Mouse (Mus musculus): ENCODE results near the gene Inafm2. TPM values are rescaled to one million over a fixed set of nuclear protein-coding genes. Genes with fewer than 3 reads are reported as not detected.

The Inafm2 gene
- polyA plus RNA-seq, 2 experiments = 5.0 to 18.3 TPM

DNA sequence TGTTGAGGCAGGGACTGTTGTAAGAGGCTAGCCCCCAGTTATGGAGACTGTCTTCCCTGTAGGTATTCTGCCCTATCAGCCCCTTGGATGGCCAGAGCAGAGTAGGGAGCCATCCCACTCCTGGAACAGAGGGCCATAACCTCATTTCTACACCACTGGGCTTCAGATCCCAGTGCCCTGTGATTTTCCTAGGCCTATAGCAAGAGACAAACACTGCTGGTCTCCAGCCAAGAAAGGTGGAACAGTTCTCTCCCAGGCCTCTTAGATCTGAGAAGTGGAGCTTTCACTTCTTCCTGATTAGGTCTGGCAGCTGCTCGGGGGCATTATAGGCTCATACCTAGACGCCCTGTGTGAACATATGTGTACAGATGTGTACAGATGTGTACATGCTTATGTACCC lies 30.7 kb downstream of the Inafm2 start:
- Histone ChIP-seq H3K4me3 (ENCODE audit: insufficient read depth in 1 of 2, low read depth in 2 of 2, low read length in 2 of 2) (no peak overlapping the region), H3K36me3 (replicated peaks; ENCODE audit: control insufficient read depth, insufficient read depth, low read depth) (no peaks in the 10 kb centered on the region), H3K9ac (replicated peaks) (no peak overlapping the region), H3K9me3 (ENCODE audit: control insufficient read depth, low read length) (no peaks in the 10 kb centered on the region), H3K4me2 (ENCODE audit: low read depth) (no peak overlapping the region), H3K27me3 (ENCODE audit: control insufficient read depth, insufficient read depth, low read length) (peaks cover 7% of the 10 kb centered on the region), H3K27ac (no peak overlapping the region), H3K4me1 (replicated peaks; ENCODE audit: control insufficient read depth in 2 of 2, insufficient read depth in 2 of 2, low read length in 1 of 2) (peaks cover 3 to 6% of the 10 kb centered on the region in 2 experiments; a peak in 3 of 4 replicates)
- no peak for DNase-seq (ENCODE audit: low read depth in 3 of 3, low spot score in 3 of 3)
- TF ChIP-seq EP300 (IDR thresholded peaks at IDR 0.05; ENCODE audit: low read depth) (no peak), CTCF (IDR thresholded peaks at IDR 0.05; ENCODE audit: low read depth) (no peak)
- 45% methylated on average over 2 of the region's 2 CpGs for WGBS (ENCODE audit: insufficient replicate concordance)
- ATAC-seq (ENCODE audit: insufficient read depth) = no peak

DNA sequence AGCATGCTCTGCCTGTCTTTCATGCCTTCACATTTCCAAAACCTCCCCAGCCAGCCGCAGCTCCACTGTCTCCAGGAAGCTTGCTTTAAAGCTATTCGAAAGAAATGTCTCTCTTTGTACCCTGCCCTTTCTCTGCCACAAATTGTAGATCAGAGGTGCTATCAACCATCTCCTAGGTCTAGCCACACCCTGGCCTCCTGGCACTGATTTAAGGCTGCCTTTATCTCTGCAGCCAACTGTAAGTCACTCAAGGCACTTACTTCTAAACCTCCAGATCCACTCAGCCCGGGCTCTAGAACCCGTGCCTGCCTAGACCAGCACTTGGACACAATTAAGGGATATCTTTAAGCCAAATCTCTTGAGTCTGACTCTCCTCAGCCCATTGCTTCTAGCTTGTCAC lies 32.9 kb downstream of the Inafm2 start:
- no peak overlapping the region for H3K4me2 ChIP-seq (ENCODE audit: low read depth)
- 43% methylated on average over 4 of the region's 4 CpGs for WGBS (ENCODE audit: insufficient replicate concordance)
- H3K4me1 ChIP-seq (replicated peaks; ENCODE audit: control insufficient read depth in 2 of 2, insufficient read depth in 2 of 2, low read length in 1 of 2) = peaks cover 3 to 11% of the 10 kb centered on the region in 2 experiments
- H3K36me3 ChIP-seq (replicated peaks; ENCODE audit: control insufficient read depth, insufficient read depth, low read depth) = no peaks in the 10 kb centered on the region
- no peak overlapping the region for H3K27ac ChIP-seq
- no peak for DNase-seq (ENCODE audit: low read depth in 3 of 3, low spot score in 3 of 3)
- TF ChIP-seq CTCF (IDR thresholded peaks at IDR 0.05; ENCODE audit: low read depth) (no peak), EP300 (IDR thresholded peaks at IDR 0.05; ENCODE audit: low read depth) (no peak)
- H3K9ac ChIP-seq (replicated peaks) = no peak overlapping the region
- H3K4me3 ChIP-seq (ENCODE audit: insufficient read depth in 1 of 2, low read depth in 2 of 2, low read length in 2 of 2) = no peak overlapping the region
- ATAC-seq (ENCODE audit: insufficient read depth) = no peak
- no peaks in the 10 kb centered on the region for H3K9me3 ChIP-seq (ENCODE audit: control insufficient read depth, low read length)
- peaks cover 7% of the 10 kb centered on the region for H3K27me3 ChIP-seq (ENCODE audit: control insufficient read depth, insufficient read depth, low read length)

DNA sequence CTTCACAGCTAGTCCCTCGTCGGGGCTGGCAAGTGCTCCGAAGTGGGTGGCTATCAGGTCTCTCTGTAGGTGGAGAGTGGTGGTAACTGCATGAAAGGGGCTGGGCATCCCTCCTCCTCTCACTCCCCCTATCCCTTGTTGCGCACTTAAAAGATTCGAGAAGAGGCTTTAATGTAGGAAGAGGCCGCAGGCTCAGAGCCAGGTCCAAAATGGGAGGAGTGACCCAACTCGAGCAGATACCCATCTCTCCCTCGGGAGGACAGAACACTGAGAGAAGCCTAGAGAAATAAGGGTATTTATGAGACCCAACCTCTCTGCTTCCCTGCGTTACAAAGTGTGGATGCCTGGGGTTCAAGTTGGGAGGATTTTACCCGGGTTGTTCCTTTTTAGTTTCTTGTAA lies 33.5 kb downstream of the Inafm2 start:
- H3K9ac ChIP-seq (replicated peaks) = no peak overlapping the region
- ATAC-seq (ENCODE audit: insufficient read depth) (no peak), DNase-seq (ENCODE audit: low read depth in 3 of 3, low spot score in 3 of 3) (no peak)
- WGBS (ENCODE audit: insufficient replicate concordance) = 29% methylated on average over 10 of the region's 10 CpGs
- peaks cover 7% of the 10 kb centered on the region for H3K27me3 ChIP-seq (ENCODE audit: control insufficient read depth, insufficient read depth, low read length)
- peak overlapping the region in 1 of 2 experiments; percentile 38; a peak in 2 of 4 replicates for H3K4me3 ChIP-seq (ENCODE audit: insufficient read depth in 1 of 2, low read depth in 2 of 2, low read length in 2 of 2)
- peak overlapping the region; percentile 59 for H3K4me2 ChIP-seq (ENCODE audit: low read depth)
- H3K36me3 ChIP-seq (replicated peaks; ENCODE audit: control insufficient read depth, insufficient read depth, low read depth) = no peaks in the 10 kb centered on the region
- TF ChIP-seq CTCF (IDR thresholded peaks at IDR 0.05; ENCODE audit: low read depth) (no peak), EP300 (IDR thresholded peaks at IDR 0.05; ENCODE audit: low read depth) (no peak)
- peaks cover 3 to 11% of the 10 kb centered on the region in 2 experiments for H3K4me1 ChIP-seq (replicated peaks; ENCODE audit: control insufficient read depth in 2 of 2, insufficient read depth in 2 of 2, low read length in 1 of 2)
- no peak overlapping the region for H3K27ac ChIP-seq
- H3K9me3 ChIP-seq (ENCODE audit: control insufficient read depth, low read length) = no peaks in the 10 kb centered on the region

DNA sequence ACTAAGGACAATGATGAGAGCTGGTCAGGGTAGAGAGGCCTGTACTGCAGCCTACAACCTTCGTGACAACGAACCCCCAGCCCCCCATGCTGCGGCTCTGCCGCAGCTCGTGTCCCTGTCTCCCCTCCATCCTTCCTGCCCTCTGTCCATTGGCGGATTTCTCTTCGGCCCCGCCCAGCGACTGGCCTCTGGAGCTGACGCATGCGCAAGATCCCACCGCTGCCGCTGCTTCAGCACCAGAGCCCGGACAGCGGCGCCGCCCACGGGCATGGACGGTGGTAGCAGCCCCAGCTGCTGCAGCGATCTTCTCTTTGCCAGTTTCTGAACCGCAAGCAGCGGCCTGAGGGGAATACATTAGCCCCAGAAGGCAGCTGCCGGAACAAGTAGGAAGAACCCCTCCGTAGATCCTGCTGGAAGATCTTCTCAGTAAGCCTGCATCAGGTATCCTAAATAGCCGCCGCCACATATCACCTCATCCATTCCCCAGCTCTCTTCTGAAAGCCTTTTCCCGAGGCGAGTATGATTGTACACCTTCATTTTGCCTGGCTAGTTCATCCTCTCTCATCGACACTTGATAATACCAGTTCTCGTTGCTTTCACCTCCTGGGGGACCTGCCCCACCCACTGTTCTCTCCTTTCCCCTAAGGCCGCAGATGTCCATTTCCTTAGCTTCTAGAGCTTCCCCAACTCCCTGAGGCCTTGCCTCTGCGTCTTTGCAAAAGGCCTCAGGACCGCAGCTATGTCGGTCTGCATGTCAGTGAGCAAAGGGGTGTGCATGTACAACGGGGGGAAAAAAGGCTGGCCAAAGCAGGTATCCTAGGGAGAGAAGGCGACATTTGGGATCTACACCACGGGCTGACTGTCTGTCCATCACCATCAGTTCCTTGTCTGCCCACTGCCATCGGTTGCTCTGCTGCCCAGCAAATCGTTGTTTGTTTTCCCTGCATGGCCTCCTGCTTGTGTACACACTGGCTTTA lies 34.2 kb downstream of the Inafm2 start, which contains the start of gene Disp2:
Gene Disp2, plus strand, starts transcription at position 216 of the 977 bp plus-strand sequence.
- H3K27me3 ChIP-seq (ENCODE audit: control insufficient read depth, insufficient read depth, low read length) = peaks cover 7% of the 10 kb centered on the region
- DNase-seq (ENCODE audit: low read depth in 3 of 3, low spot score in 3 of 3) = peak; percentile 56 to 64 (median 60)

DNA sequence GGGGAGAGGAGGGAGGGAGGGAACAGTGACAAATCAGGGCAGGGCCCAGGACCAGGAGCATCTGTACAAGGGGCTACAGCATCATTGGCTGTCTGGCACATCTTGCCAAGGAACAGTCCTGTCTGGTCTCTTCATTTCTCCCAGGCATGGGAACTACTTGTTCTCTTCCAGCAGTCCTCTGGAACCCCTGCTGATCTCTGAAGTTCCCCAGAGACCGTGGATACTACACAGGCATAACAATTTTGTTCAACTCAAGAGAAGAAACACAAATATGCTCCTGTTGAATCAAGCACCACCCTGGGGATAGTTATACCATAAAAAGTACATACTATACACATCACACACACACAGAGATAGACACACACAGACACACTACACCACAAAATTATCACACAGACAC lies 35.6 kb downstream of the Inafm2 start:
- no peaks in the 10 kb centered on the region for H3K36me3 ChIP-seq (replicated peaks; ENCODE audit: control insufficient read depth, insufficient read depth, low read depth)
- H3K4me1 ChIP-seq (replicated peaks; ENCODE audit: control insufficient read depth in 2 of 2, insufficient read depth in 2 of 2, low read length in 1 of 2) = peaks cover 3 to 11% of the 10 kb centered on the region in 2 experiments
- no peak overlapping the region for H3K9ac ChIP-seq (replicated peaks)
- no peak overlapping the region for H3K4me2 ChIP-seq (ENCODE audit: low read depth)
- DNase-seq (ENCODE audit: low read depth in 3 of 3, low spot score in 3 of 3) (no peak), ATAC-seq (ENCODE audit: insufficient read depth) (no peak)
- no peak for TF ChIP-seq CTCF (IDR thresholded peaks at IDR 0.05; ENCODE audit: low read depth)
- no peak overlapping the region for H3K4me3 ChIP-seq (ENCODE audit: insufficient read depth in 1 of 2, low read depth in 2 of 2, low read length in 2 of 2)
- WGBS (ENCODE audit: insufficient replicate concordance) = 72% methylated on average over 1 of the region's 1 CpGs
- no peaks in the 10 kb centered on the region for H3K9me3 ChIP-seq (ENCODE audit: control insufficient read depth, low read length)
- no peak overlapping the region for H3K27ac ChIP-seq
- H3K27me3 ChIP-seq (ENCODE audit: control insufficient read depth, insufficient read depth, low read length) = peaks cover 7% of the 10 kb centered on the region

More for the DNA sequence above, 34.2 kb downstream of the Inafm2 start, which contains the start of gene Disp2:
- H3K36me3 ChIP-seq (replicated peaks; ENCODE audit: control insufficient read depth, insufficient read depth, low read depth) = no peaks in the 10 kb centered on the region
- peak within 1 kb of the TSS in 1 of 2 experiments; percentile 38; a peak in 2 of 4 replicates for H3K4me3 ChIP-seq (ENCODE audit: insufficient read depth in 1 of 2, low read depth in 2 of 2, low read length in 2 of 2)
- no peak within 1 kb of the TSS for H3K9ac ChIP-seq (replicated peaks)
- peak within 1 kb of the TSS; percentile 59 for H3K4me2 ChIP-seq (ENCODE audit: low read depth)
- TF ChIP-seq EP300 (IDR thresholded peaks at IDR 0.05; ENCODE audit: low read depth) (no peak), CTCF (IDR thresholded peaks at IDR 0.05; ENCODE audit: low read depth) (peak; percentile 44)
- ATAC-seq (ENCODE audit: insufficient read depth) = peak; percentile 75
- H3K27ac ChIP-seq = no peak within 1 kb of the TSS
- H3K4me1 ChIP-seq (replicated peaks; ENCODE audit: control insufficient read depth in 2 of 2, insufficient read depth in 2 of 2, low read length in 1 of 2) = peaks cover 3 to 11% of the 10 kb centered on the region in 2 experiments
- no peaks in the 10 kb centered on the region for H3K9me3 ChIP-seq (ENCODE audit: control insufficient read depth, low read length)
- 10% methylated on average over 39 of the region's 39 CpGs for WGBS (ENCODE audit: insufficient replicate concordance)

Measured in liver, embryonic 14.5 days (tissue).